Mouse (Mus musculus): ENCODE results near the gene Hmgb1. TPM values are rescaled to one million over a fixed set of nuclear protein-coding genes. Genes with fewer than 3 reads are reported as not detected.
A peak's percentile ranks its signal among the peaks of the same experiment; 100 is the strongest.

The Hmgb1 gene
- polyA plus RNA-seq, 1 experiment from 2014 or later: 712 TPM

DNA sequence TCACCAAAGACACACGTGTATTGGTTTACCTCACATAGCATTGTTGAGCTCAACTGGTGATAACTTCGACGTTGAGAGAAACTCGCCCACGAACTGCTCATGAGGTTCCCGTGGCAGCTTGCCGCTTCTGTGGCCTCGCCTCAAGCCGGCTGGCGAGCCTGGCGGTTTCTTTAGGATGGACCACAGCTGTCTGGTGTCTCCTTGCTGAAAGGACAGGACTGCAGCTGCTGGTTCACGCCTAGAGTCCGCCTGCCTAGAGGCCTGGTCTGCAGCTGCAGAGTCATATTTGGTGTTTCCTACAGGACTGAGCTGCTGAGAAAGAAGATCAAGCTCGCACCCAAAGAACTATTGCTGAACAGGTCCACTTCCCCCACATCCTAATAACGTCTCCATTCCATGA, 55.8 kb downstream of the Hmgb1 start:
- no peak for DNase-seq (ENCODE audit: low spot score)
- no peaks in the 10 kb centered on the region for H3K4me1 ChIP-seq (replicated peaks; ENCODE audit: control insufficient read depth, insufficient read depth)
- H3K9me3 ChIP-seq (ENCODE audit: control insufficient read depth, low read length): no peaks in the 10 kb centered on the region
- H3K4me2 ChIP-seq (replicated peaks; ENCODE audit: low read depth): no peak overlapping the region
- H3K27ac ChIP-seq (replicated peaks): no peak overlapping the region
- TF ChIP-seq CTCF (IDR thresholded peaks at IDR 0.05; ENCODE audit: low read depth) (no peak), EP300 (optimal IDR thresholded peaks at IDR 0.05) (no peak)
- no peak for ATAC-seq (ENCODE audit: low FRiP score, low TSS enrichment)
- H3K27me3 ChIP-seq (ENCODE audit: control insufficient read depth, insufficient read depth, low read length): no peaks in the 10 kb centered on the region
- H3K9ac ChIP-seq (ENCODE audit: low read length): no peak overlapping the region
- WGBS: 58% methylated on average over 15 of the region's 15 CpGs
- H3K4me3 ChIP-seq (ENCODE audit: low read depth, low read length): no peak overlapping the region
- H3K36me3 ChIP-seq (ENCODE audit: control insufficient read depth, insufficient read depth, low read length): no peaks in the 10 kb centered on the region

DNA sequence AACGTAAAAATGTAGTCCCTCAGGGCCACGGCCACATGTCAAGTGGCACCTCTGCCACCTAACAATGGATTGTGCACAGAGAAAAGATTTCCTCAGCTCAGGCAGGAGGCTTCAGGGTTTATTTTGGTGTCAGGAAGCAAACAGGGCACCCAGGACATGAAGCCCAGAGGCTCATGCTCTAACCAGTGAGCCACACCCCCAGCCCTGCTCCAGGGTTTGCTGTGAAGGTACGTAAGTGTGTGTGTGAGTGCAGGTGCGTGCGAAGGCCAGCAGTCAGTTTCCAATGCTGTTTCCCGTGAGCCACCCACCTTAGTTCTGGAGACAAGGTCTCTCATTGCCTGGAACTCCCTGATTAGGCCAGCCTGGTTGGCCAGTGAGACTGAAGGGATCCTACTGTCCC, 60.5 kb downstream of the Hmgb1 start:
- Histone ChIP-seq H3K4me3 (ENCODE audit: low read depth, low read length) (no peak overlapping the region), H3K27me3 (ENCODE audit: control insufficient read depth, insufficient read depth, low read length) (no peaks in the 10 kb centered on the region), H3K9ac (ENCODE audit: low read length) (no peak overlapping the region), H3K36me3 (ENCODE audit: control insufficient read depth, insufficient read depth, low read length) (no peaks in the 10 kb centered on the region), H3K9me3 (ENCODE audit: control insufficient read depth, low read length) (no peaks in the 10 kb centered on the region), H3K4me2 (replicated peaks; ENCODE audit: low read depth) (no peak overlapping the region), H3K4me1 (replicated peaks; ENCODE audit: control insufficient read depth, insufficient read depth) (no peaks in the 10 kb centered on the region), H3K27ac (replicated peaks) (no peak overlapping the region)
- TF ChIP-seq EP300 (optimal IDR thresholded peaks at IDR 0.05): no peak
- no peak for TF ChIP-seq CTCF (IDR thresholded peaks at IDR 0.05; ENCODE audit: low read depth)
- WGBS: 90% methylated on average over 6 of the region's 6 CpGs
- DNase-seq (ENCODE audit: low spot score) (no peak), ATAC-seq (ENCODE audit: low FRiP score, low TSS enrichment) (no peak)

DNA sequence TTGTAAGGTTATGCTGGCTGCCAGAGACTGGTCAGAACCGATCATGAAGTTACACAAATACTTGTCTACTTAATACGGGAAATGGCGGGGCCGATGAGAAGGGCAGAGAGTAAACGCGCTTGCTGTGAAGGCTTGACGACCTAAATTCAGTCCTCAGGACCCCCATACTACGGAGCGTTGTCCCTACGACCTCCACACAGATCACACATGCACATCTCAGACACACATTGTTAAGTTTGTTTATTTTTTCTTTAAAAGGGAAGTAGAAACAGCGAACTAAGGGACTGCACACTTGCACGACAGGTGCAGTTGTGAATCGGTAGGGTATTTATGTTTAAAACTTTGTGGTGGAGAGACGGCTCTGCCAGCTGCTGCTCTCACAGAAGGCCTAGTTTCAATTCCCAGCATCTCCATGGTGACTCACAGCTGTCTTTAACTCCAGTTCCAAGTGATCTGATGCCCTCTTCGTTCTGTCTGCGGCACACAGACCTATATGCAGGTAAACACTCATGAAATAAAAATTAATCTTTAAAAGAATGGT, 64.9 kb downstream of the Hmgb1 start:
- H3K9me3 ChIP-seq (ENCODE audit: control insufficient read depth, low read length): no peaks in the 10 kb centered on the region
- H3K27me3 ChIP-seq (ENCODE audit: control insufficient read depth, insufficient read depth, low read length): no peaks in the 10 kb centered on the region
- H3K27ac ChIP-seq (replicated peaks): no peak overlapping the region
- WGBS: 80% methylated on average over 16 of the region's 16 CpGs
- no peak overlapping the region for H3K4me2 ChIP-seq (replicated peaks; ENCODE audit: low read depth)
- DNase-seq (ENCODE audit: low spot score): no peak
- no peak overlapping the region for H3K4me3 ChIP-seq (ENCODE audit: low read depth, low read length)
- no peaks in the 10 kb centered on the region for H3K4me1 ChIP-seq (replicated peaks; ENCODE audit: control insufficient read depth, insufficient read depth)
- TF ChIP-seq CTCF (IDR thresholded peaks at IDR 0.05; ENCODE audit: low read depth) (no peak), EP300 (optimal IDR thresholded peaks at IDR 0.05) (no peak)
- H3K9ac ChIP-seq (ENCODE audit: low read length): no peak overlapping the region
- no peaks in the 10 kb centered on the region for H3K36me3 ChIP-seq (ENCODE audit: control insufficient read depth, insufficient read depth, low read length)
- ATAC-seq (ENCODE audit: low FRiP score, low TSS enrichment): no peak

DNA sequence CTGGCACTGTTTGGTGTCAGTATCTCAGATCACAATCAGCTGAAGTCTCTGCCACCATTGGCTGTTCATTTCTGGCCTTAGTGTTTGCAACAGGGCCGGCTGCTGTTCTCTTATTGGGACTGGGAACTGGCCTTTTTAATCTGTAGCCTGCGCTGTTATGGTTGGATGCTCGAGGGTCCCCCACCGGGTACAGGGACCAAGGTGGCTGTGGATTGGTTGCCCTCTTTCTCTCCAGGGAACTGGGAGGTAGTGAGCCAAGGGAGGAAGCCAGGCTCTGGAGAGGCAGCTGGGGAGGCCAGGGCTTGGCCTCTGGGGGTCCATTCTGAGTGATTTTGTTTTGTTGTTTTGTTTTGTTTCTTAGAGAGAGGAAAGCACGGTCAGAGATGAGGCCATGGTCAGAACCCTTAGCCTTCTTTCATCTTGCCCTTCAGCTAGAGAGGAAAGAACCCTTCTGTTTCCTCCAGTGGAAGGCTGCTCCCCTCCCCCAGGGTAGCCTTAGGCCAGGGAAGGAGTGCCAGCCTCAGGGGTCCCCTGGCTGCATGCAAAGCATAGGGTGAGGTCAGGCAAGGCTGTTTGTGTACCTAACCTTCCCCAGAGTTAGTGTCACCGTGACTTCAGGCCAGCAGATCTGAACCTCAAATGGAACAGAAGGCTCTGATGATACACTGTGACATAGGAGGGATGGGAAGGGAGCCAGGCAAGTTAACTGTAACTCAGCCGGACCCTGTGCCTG, 66.3 kb downstream of the Hmgb1 start:
- no peaks in the 10 kb centered on the region for H3K36me3 ChIP-seq (ENCODE audit: control insufficient read depth, insufficient read depth, low read length)
- no peak overlapping the region for H3K4me2 ChIP-seq (replicated peaks; ENCODE audit: low read depth)
- no peak overlapping the region for H3K27ac ChIP-seq (replicated peaks)
- no peak overlapping the region for H3K9ac ChIP-seq (ENCODE audit: low read length)
- TF ChIP-seq CTCF (IDR thresholded peaks at IDR 0.05; ENCODE audit: low read depth): no peak
- TF ChIP-seq EP300 (optimal IDR thresholded peaks at IDR 0.05): no peak
- H3K9me3 ChIP-seq (ENCODE audit: control insufficient read depth, low read length): no peaks in the 10 kb centered on the region
- DNase-seq (ENCODE audit: low spot score) (no peak), ATAC-seq (ENCODE audit: low FRiP score, low TSS enrichment) (peak; percentile 21; the same call in 1 of the 2 replicates)
- no peak overlapping the region for H3K4me3 ChIP-seq (ENCODE audit: low read depth, low read length)
- no peaks in the 10 kb centered on the region for H3K4me1 ChIP-seq (replicated peaks; ENCODE audit: control insufficient read depth, insufficient read depth)
- H3K27me3 ChIP-seq (ENCODE audit: control insufficient read depth, insufficient read depth, low read length): no peaks in the 10 kb centered on the region
- 55% methylated on average over 7 of the region's 7 CpGs for WGBS

DNA sequence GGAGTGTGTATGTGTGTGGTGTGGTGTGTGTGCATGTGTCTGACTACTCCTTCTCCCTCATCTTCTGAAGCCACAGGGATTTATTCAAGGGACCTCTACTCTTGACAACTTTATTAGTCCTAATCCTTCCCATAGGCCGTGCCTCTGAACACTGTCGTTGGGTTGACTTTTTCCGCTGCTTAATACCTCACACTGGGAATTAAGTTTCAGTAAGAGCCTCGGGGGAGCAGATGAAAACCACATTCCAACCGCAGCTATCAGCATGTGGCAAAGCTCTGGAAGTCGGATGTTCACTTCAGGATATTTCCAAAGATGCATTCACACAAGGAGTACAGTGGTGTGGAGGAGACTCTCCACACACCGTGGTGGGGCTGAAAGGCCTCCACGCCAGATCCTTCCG, 69.7 kb downstream of the Hmgb1 start:
- Histone ChIP-seq H3K4me1 (replicated peaks; ENCODE audit: control insufficient read depth, insufficient read depth) (no peaks in the 10 kb centered on the region), H3K9ac (ENCODE audit: low read length) (no peak overlapping the region), H3K27ac (replicated peaks) (no peak overlapping the region), H3K9me3 (ENCODE audit: control insufficient read depth, low read length) (no peaks in the 10 kb centered on the region), H3K27me3 (ENCODE audit: control insufficient read depth, insufficient read depth, low read length) (no peaks in the 10 kb centered on the region), H3K4me2 (replicated peaks; ENCODE audit: low read depth) (no peak overlapping the region), H3K4me3 (ENCODE audit: low read depth, low read length) (no peak overlapping the region), H3K36me3 (ENCODE audit: control insufficient read depth, insufficient read depth, low read length) (no peaks in the 10 kb centered on the region)
- DNase-seq (ENCODE audit: low spot score): no peak
- ATAC-seq (ENCODE audit: low FRiP score, low TSS enrichment): no peak
- TF ChIP-seq EP300 (optimal IDR thresholded peaks at IDR 0.05) (no peak), CTCF (IDR thresholded peaks at IDR 0.05; ENCODE audit: low read depth) (no peak)
- 70% methylated on average over 9 of the region's 9 CpGs for WGBS

DNA sequence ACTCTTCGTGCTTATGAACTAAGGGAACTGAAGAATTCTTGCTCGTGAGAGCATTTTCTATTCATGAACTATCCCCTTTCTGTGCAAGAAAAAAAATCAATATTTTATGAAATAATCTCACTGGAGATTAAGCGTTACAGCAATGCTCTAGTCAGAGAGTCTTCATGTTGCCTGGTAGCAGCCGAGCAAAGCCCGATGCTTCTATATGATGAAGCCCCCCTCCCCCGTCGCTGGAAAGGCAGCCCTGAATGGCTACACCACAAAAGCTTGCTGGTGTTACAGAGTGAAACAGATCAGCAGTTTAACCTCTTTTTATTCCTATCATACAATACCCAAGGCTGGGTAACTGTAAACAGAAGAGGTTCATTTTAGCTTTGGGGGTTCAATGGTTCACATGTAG, 70.3 kb downstream of the Hmgb1 start:
- 79% methylated on average over 7 of the region's 7 CpGs for WGBS
- Histone ChIP-seq H3K27ac (replicated peaks) (no peak overlapping the region), H3K9me3 (ENCODE audit: control insufficient read depth, low read length) (no peaks in the 10 kb centered on the region), H3K4me3 (ENCODE audit: low read depth, low read length) (no peak overlapping the region), H3K27me3 (ENCODE audit: control insufficient read depth, insufficient read depth, low read length) (no peaks in the 10 kb centered on the region), H3K36me3 (ENCODE audit: control insufficient read depth, insufficient read depth, low read length) (no peaks in the 10 kb centered on the region), H3K4me2 (replicated peaks; ENCODE audit: low read depth) (no peak overlapping the region), H3K4me1 (replicated peaks; ENCODE audit: control insufficient read depth, insufficient read depth) (no peaks in the 10 kb centered on the region), H3K9ac (ENCODE audit: low read length) (no peak overlapping the region)
- TF ChIP-seq CTCF (IDR thresholded peaks at IDR 0.05; ENCODE audit: low read depth) (no peak), EP300 (optimal IDR thresholded peaks at IDR 0.05) (no peak)
- no peak for ATAC-seq (ENCODE audit: low FRiP score, low TSS enrichment)
- DNase-seq (ENCODE audit: low spot score): no peak
